Mouse (Mus musculus) cerebral cortex, adult 2 months (tissue): ENCODE results near the gene Adi1.

Experiments used
- WGBS: fragments of 180-500 bp; shearing (Covaris S2); methylation state at CpG from one replicate; pipeline ENCODE4 v1.1.7; 2018; 5-methylcytosine and 5-hydroxymethylcytosine counted together

Adi1 gene

DNA sequence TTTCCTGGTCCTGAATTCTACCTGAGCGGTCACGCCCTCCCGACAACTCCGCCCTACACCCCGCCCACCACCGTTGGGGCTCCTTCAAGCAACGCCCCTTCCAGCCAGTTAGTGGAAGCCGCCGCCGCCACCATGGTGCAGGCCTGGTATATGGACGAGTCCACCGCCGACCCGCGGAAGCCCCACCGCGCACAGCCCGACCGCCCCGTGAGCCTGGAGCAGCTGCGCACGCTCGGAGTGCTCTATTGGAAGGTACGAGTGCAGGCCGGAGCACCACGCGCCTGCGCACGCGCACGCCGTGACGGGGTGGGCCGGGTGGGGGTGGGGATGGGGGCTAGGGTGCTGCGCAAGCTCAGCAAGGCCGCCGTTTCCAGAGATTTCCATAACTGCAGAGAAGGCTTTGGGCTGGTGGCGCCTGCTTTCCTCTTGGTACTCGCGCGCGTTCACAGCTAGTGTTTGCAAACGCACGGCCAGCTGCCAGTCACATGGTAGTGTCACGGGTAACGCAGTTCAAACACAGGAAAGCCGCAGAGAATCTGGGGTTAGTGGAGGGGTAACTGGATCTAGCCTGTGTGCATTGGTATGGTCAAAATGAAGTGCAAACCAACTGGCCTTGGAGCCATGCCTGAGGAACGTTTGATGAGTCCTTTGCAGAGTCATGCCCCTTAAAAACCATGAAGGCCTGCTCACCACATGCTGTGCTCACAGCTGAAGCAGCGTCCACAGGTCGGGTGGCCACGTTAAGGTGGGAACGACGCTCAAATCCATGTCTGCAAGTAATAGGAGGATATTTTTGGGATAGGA lies at the start of gene Adi1:
Adi1 (plus strand) TSS at position 111 of the 804 bp plus-strand sequence.
- WGBS: 2% methylated on average over 53 of the region's 53 CpGs

GRCm38 (mm10) chr12:28625407-28625806 lies 49.6 kb upstream of the Adi1 start:
- WGBS: 89% methylated on average over 7 of the region's 7 CpGs

DNA sequence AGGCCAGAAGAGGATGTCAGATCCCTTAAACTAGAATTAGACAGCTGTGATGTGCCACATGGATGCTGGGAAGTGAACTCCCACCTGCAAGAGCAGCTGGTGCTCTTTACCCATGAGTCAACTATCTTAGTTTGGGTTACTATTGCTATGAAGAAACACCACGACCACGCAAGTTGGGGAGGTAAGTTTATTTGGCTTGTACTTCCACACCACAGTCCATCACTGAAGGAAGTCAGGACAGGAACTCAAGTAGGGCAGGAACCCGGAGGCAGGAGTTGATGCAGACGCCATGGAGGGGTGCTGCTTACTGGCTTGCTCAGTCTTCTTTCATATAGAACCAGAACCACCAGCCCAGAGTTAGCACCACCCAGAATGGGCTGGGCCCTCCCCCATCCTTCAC lies 47.9 kb upstream of the Adi1 start:
- 68% methylated on average over 4 of the region's 4 CpGs for WGBS

- WGBS: 90% methylated on average over 2 of the region's 2 CpGs
Measured at GRCm38 (mm10) chr12:28628436-28628835, 46.6 kb upstream of the Adi1 start.

GRCm38 (mm10) chr12:28635058-28635534 lies 39.9 kb upstream of the Adi1 start:
- whole genome bisulfite sequencing: 2% methylated on average over 23 of the region's 23 CpGs

DNA sequence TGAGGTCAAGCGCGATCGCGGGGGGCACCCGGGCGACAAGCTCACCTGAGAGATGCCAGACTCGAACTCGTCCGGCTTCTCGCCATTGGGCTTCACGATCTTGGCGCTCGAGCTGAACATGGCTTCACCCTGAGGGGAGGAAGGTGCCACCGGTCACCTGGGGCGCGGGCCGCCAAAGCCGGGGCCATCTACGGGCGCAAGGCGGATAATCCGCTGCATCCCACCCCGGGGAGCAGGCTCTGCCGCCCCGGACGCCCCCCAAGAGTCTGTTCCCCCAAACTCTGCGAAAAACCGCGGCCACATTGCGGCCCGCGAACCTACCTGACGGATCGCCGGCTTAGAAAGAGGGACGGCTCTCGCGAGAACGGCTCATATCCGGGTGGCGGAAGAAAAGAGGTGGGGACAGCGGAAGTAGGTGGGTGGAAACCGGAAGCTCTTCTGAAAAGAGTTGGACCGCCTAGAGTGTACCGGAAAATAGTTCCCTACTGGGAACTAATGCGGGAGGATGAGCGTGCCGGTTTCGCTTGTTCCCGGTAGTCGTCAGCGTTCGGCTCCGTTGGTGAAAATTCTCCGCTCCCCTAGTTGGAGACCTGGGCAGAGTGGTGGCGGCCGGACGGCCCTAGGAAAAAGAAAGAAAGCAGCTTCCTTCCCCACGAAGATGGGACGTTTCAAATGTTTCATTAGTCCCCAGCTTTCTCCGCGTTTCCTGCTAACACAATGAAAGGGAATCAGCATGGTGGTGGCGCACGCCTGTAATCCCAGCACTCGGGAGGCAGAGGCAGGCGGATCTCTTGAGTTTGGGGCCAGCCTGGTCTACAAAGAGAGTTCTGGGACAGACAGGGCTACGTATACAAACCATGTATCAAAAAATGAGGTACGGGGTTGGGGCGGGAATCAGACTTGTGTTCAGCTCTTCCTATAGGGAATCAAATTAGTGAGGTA lies 39.2 kb upstream of the Adi1 start, which contains the start of gene Rps7:
Rps7 (minus strand) TSS at position 419 of the 942 bp plus-strand sequence.
- WGBS: 5% methylated on average over 69 of the region's 69 CpGs

DNA sequence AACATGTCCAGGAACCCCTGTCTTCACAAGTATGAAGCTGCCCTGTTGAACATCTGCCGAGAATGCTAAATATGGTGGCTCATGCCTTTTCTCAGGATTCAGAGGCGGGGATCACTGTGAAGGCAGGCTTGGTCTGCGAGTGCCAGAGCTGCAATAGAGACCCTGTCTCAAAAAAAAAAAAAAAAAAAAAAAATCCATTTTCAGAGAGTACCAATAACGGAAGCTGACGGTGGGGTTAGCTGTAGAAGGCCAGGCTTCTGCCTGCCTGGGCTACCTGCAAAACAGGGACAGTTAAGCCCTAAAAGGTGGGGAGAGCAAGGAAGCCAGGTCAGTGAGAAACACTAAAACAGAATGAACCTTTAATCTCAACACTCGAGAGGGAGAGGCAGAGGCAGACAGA lies 38.5 kb upstream of the Adi1 start:
- WGBS: 91% methylated on average over 6 of the region's 6 CpGs

GRCm38 (mm10) chr12:28638778-28639177 lies 36.3 kb upstream of the Adi1 start:
- WGBS: 65% methylated on average over 2 of the region's 2 CpGs

DNA sequence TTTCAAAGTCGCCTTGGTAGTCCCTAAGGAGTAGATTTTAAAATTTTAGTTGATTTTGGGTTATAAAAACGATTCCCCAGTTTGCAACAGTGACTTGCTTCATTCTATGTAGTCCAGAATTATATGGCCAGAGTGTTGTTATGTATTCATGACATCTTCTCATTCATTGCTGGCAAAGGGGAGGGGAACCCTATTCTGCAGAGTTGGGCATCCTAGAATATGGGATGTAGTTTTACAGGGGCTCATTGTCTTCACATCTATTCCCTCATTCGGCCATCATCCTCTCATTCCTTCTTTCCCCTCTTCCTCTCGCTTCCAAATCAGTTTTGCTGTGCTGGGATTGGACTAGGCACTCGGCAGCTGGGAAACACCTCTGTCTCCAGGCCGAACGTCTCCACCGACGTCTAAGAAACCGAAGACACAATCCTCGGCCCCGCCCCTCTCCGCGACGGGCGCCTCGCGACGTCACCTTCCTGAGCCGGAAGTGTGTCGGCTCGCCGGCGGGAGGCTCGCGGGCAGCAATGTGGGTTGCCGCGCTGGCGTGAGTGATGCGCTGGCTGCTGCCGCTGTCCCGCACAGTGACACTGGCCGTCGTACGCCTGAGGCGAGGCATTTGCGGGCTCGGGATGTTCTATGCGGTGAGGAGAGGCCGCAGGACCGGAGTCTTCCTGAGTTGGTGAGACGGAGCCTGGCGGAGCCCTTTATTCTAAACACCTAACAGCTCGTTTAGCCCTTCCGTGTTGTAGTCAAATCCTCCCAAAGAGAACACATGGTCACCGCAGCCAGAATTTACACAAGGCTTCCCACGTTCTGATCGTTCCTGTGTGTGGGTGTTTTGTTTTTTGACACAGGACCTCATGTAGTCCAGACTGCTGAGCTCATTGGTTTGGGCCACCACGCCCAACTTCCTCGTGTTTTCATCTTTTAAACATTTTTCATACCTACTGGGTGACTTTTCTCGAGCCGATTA lies 25.6 kb upstream of the Adi1 start, which contains the start of gene Rnaseh1:
Rnaseh1 (plus strand) TSS at position 462 of the 970 bp plus-strand sequence.
- 2% methylated on average over 52 of the region's 52 CpGs for WGBS

GRCm38 (mm10) chr12:28662628-28663027 lies 12.4 kb upstream of the Adi1 start:
- 88% methylated on average over 4 of the region's 4 CpGs for WGBS

- WGBS: 74% methylated on average over 4 of the region's 4 CpGs
Measured at GRCm38 (mm10) chr12:28666734-28667133, 8.3 kb upstream of the Adi1 start.

DNA sequence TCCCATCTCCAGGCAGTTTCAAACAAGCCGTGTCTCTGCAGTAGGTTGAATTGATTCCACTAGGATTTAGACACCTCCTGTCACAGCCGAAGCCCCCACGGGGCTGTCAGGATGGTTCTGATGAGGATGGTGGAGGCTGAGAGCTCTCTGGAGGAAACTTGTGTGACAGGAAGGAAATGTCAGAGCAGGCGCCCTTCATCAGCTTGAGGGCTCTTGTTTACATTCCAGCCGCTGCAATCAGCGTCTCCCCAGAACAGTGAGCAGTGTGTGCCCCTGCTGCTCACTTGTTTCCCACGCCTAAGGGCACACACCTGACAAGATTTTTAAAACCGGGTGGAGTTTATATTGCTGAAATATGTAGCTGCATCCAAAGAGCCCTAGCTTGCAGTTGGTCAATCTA lies 7.7 kb upstream of the Adi1 start:
- 63% methylated on average over 8 of the region's 8 CpGs for WGBS

- 82% methylated on average over 10 of the region's 10 CpGs for WGBS
Measured at GRCm38 (mm10) chr12:28674038-28674720, 852 bp upstream of the Adi1 start.

DNA sequence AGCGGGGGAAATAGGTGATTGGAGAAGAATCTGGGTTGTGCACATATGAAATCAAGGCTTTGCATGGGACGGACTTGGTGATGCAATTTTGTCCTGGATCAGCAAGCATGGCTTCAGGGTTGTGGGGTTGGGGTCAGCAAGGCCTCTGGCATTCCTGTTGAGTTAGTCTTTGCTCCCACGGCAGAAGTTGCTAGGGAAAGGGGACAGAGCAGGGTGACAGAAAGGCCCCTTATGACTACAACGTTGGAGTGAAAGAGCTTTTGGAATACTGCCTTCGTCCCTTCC lies 836 bp downstream of the Adi1 start:
- WGBS: 56% methylated on average over 5 of the region's 5 CpGs

GRCm38 (mm10) chr12:28684674-28685073 lies 9.6 kb downstream of the Adi1 start:
- 47% methylated on average over 1 of the region's 1 CpGs for WGBS

- WGBS: 73% methylated on average over 3 of the region's 3 CpGs
Measured at GRCm38 (mm10) chr12:28685771-28686170, 10.7 kb downstream of the Adi1 start.

DNA sequence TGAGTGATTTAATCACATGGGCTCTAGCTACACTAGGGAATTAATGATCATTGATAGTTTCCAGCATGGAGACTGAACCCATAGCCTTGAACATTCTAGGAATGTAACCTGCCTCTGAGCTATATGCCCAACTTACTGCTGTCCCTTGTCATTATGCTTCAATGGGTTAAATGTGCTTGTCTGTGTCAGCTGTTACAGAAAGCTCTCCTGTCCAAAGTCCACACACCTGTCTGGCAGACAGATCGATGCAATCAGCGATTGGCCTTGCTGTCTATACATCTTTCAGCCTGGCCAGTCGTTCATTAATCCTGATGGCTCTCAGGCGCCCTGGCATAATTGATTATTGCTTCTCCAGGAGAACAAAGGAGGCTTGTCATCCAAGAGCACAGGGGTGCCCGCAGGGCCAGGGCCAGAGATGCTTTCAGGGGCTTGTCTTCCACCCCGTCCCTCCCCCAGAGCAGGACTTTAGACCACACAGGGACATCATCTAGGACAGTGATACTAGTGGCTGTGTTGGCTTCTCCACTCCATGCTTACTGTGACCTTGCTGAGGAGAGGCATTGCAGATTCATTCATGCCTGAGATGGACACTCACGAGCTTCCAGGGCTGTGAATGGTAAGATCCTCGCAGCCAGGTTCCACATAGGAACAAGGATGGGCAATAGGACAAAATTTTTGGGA lies 11.3 kb downstream of the Adi1 start:
- 64% methylated on average over 8 of the region's 8 CpGs for WGBS

DNA sequence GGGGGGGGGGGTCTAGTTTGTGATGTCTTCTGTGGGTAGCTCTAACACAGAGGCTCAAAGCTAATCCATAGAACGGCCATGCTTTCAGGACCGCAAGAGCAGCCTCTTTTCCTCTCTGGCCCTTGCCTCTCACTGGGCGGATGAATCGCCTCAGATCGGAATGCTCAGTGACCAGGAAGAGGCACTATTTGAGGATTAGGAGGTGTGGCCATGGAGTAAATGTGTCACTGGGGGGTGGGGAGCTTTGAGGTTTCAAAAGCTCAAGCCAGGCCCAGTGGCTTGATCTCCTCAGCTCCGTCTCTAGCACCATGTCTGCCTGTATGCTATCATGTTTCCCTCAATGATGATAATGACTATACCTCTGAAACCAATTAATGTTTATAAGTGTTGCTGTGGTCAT lies 14.0 kb downstream of the Adi1 start:
- 96% methylated on average over 6 of the region's 6 CpGs for WGBS

DNA sequence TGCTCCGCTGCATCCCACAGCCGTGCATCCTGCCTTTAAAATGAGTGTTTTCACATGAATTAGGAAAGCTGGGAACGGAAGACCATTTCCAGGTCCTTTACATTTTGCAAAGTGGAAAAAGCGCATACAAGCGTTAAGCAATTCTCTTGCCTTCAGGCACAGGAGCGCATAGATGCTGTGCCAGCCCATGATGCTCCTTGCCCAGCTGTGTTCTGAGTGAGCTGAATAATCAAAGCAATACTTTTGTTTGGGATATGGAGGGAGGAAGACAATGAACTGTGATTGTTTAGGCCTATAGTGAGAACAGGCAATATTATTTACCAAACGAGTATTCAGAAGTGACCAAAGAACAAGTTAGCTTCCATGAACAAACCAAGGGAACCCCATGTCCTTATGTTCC lies 15.7 kb downstream of the Adi1 start:
- 82% methylated on average over 7 of the region's 7 CpGs for WGBS

- 78% methylated on average over 3 of the region's 3 CpGs for WGBS
Measured at GRCm38 (mm10) chr12:28693738-28694137, 18.7 kb downstream of the Adi1 start.
